Mouse (Mus musculus) kidney, postnatal 0 days (tissue): ENCODE measurements at regions not wholly inside any gene's neighbourhood (a gene's known extent, or its start where the extent isn't known, plus 50 kb on each side); places are given as distances from the start of the nearest gene placed in this dataset.

Source experiments
- ATAC-seq: fragments of 200-750 bp; cut with Nextera tagmentation; replicated peaks from 2 replicates; pipeline ENCODE4 v1.8.0; 2017; ENCODE audit warnings: low read depth, moderate number of reproducible peaks, moderate TSS enrichment, moderate library complexity; ENCODE audit not compliant: low FRiP score
- DNase-seq: peaks from one replicate; pipeline ENCODE4 v3.0.0-alpha.2; 2016; ENCODE audit warnings: low spot score
- H3K27ac ChIP-seq: fragments of 300-500 bp; sonication (generic); 2 replicates; pipeline ENCODE4 v1.5.1; 2014; ENCODE audit warnings: mild to moderate bottlenecking
- H3K27me3 ChIP-seq: fragments of 300-500 bp; sonication (generic); 2 replicates; pipeline ENCODE4 v1.6.1; 2014; ENCODE audit warnings: low read length, mixed read lengths; ENCODE audit not compliant: insufficient read depth
- H3K36me3 ChIP-seq: fragments of 300-500 bp; sonication (generic); 2 replicates; pipeline ENCODE4 v1.6.1; 2014; ENCODE audit warnings: low read length, mixed read lengths; ENCODE audit not compliant: insufficient read depth
- H3K4me1 ChIP-seq: fragments of 300-500 bp; sonication (generic); replicated peaks from 2 replicates; pipeline ENCODE4 v1.6.1; 2014; ENCODE audit warnings: antibody characterized with exemption, low read length, mixed read lengths; ENCODE audit not compliant: insufficient read depth
- H3K4me2 ChIP-seq: fragments of 300-500 bp; sonication (generic); 2 replicates; pipeline ENCODE4 v1.6.1; 2014; ENCODE audit warnings: mild to moderate bottlenecking, low read length, moderate library complexity, mixed read lengths
- H3K4me3 ChIP-seq: fragments of 300-500 bp; sonication (generic); replicated peaks from 2 replicates; pipeline ENCODE4 v1.5.1; 2014; ENCODE audit warnings: low read depth, low read length
- H3K9ac ChIP-seq: fragments of 300-500 bp; sonication (generic); 2 replicates; pipeline ENCODE4 v1.6.1; 2014; ENCODE audit warnings: low read depth, low read length
- H3K9me3 ChIP-seq: fragments of 300-500 bp; sonication (generic); replicated peaks from 2 replicates; pipeline ENCODE4 v1.6.1; 2016; ENCODE audit warnings: low read length, inconsistent platforms, mixed read lengths
- CTCF ChIP-seq: IDR thresholded peaks from 2 replicates; pipeline ENCODE4 v1.5.1; 2016; ENCODE audit warnings: antibody characterized with exemption, low read depth, mild to moderate bottlenecking, moderate library complexity
- WGBS: fragments of 180-500 bp; shearing (Covaris S2); extraction: QIAGEN DNeasy Blood & Tissue Kit; methylation state at CpG from one replicate; pipeline ENCODE4 v1.1.7; 2014; 5-methylcytosine and 5-hydroxymethylcytosine counted together

DNA sequence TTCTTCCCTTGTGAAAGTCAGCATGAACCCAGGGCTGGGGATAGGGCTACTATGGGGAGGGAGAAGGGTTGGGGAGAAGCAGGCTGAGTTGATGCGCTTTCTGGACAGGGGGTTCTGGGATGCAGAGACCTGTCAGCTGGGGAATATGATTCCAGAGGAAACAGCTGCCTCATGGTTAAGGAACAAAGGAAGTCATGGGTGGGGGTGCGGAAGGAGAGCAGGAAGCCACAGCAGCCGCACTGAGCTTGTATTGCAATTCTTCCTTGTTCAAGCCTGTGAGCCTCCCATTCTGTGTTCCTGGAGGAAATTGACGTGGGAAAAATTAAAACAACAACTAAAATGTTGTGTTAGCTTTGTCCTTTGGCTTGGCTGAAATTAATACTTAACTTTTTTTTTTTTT, 369.7 kb downstream of the Mctp2 start:
- Histone ChIP-seq H3K4me2 (no peak overlapping the region), H3K27me3 (no peaks in the 10 kb centered on the region), H3K27ac (peak overlapping the region; percentile 25; the same call in 1 of the 2 replicates), H3K9me3 (no peaks in the 10 kb centered on the region), H3K4me3 (no peak overlapping the region), H3K4me1 (no peaks in the 10 kb centered on the region), H3K9ac (no peak overlapping the region), H3K36me3 (no peaks in the 10 kb centered on the region)
- 46% methylated on average over 4 of the region's 4 CpGs for WGBS
- ATAC-seq (no peak), DNase-seq (peak; percentile 69)
- no peak for TF ChIP-seq CTCF
